Mouse (Mus musculus) stomach, embryonic 16.5 days (tissue): ENCODE results near the gene Ntng2. TPM values are rescaled to one million over a fixed set of nuclear protein-coding genes. Genes with fewer than 3 reads are reported as not detected.

Experiments used
- ATAC-seq: fragments of 200-750 bp; cut with Nextera tagmentation; 2 replicates; pipeline ENCODE4 v1.8.0; 2017; ENCODE audit warnings: moderate number of reproducible peaks, moderate TSS enrichment; ENCODE audit not compliant: insufficient read depth, low FRiP score
- H3K27ac ChIP-seq: fragments of 300-500 bp; sonication (generic); 2 replicates; pipeline ENCODE4 v1.5.1; 2014; ENCODE audit warnings: low read length
- H3K27me3 ChIP-seq: fragments of 300-500 bp; sonication (generic); 2 replicates; pipeline ENCODE4 v1.6.1; 2014; ENCODE audit warnings: low read length, control low read depth, mixed read lengths; ENCODE audit not compliant: control insufficient read depth, insufficient read depth
- H3K36me3 ChIP-seq: fragments of 300-500 bp; sonication (generic); 2 replicates; pipeline ENCODE4 v1.6.1; 2014; ENCODE audit warnings: low read length; ENCODE audit not compliant: control insufficient read depth, insufficient read depth
- H3K4me1 ChIP-seq: fragments of 300-500 bp; sonication (generic); 2 replicates; pipeline ENCODE4 v1.6.1; 2014; ENCODE audit warnings: low read length, control low read depth, mixed read lengths; ENCODE audit not compliant: control insufficient read depth, insufficient read depth
- H3K4me2 ChIP-seq: fragments of 300-500 bp; sonication (generic); 2 replicates; pipeline ENCODE4 v1.6.1; 2014; ENCODE audit warnings: low read depth, low read length, mixed read lengths
- H3K4me3 ChIP-seq: fragments of 300-500 bp; sonication (generic); replicated peaks from 2 replicates; pipeline ENCODE4 v1.5.1; 2014; ENCODE audit warnings: mild to moderate bottlenecking, low read length
- H3K9ac ChIP-seq: fragments of 300-500 bp; sonication (generic); 2 replicates; pipeline ENCODE4 v1.6.1; 2014; ENCODE audit warnings: low read length
- H3K9me3 ChIP-seq: fragments of 300-500 bp; sonication (generic); replicated peaks from 2 replicates; pipeline ENCODE4 v1.6.1; 2016; ENCODE audit warnings: low read length, control low read depth; ENCODE audit not compliant: control insufficient read depth
- WGBS: fragments of 180-500 bp; shearing (Covaris S2); extraction: QIAGEN DNeasy Blood & Tissue Kit; methylation state at CpG from one replicate; pipeline ENCODE4 v1.1.7; 2014; 5-methylcytosine and 5-hydroxymethylcytosine counted together
- polyA plus RNA-seq: library from polyadenylated mRNA; unstranded; fragments of >200 nt; fragmentation: Nextera tagmentation; extraction: Ambion mirVana; gene quantifications from 2 replicates; pipeline ENCODE4 v1.2.1, GENCODE M21; 2015

Gene Ntng2
- polyA plus RNA-seq, 1 experiment from 2014 or later, result 0.40 TPM

DNA sequence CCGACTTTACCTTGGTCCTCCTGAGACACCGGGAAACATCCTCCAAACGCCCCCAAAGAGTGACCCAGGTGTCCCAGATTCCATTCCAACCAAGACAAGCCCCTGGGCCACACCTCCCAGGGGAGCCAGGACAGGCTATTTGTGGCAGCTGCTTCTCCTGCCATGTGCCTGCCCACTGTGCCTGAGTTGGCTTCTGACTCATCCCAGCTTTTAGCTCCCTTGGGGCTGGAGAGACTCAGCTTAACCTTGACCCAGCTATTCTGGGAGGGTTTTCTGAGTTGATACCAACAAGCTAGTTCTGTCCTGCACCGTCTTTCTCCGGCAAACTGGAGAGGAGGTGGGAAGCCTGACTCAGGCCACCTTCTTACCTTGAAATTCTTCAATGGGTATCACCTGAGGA, 54.4 kb downstream of the Ntng2 start:
- Histone ChIP-seq H3K27ac (no peak overlapping the region), H3K4me3 (no peak overlapping the region), H3K4me2 (no peak overlapping the region), H3K9ac (no peak overlapping the region), H3K27me3 (peaks cover 14% of the 10 kb centered on the region; the same call in 1 of the 2 replicates), H3K9me3 (no peaks in the 10 kb centered on the region), H3K36me3 (no peaks in the 10 kb centered on the region), H3K4me1 (peaks cover 6% of the 10 kb centered on the region; the same call in 1 of the 2 replicates)
- ATAC-seq, result no peak
- WGBS, result 65% methylated on average over 5 of the region's 5 CpGs

DNA sequence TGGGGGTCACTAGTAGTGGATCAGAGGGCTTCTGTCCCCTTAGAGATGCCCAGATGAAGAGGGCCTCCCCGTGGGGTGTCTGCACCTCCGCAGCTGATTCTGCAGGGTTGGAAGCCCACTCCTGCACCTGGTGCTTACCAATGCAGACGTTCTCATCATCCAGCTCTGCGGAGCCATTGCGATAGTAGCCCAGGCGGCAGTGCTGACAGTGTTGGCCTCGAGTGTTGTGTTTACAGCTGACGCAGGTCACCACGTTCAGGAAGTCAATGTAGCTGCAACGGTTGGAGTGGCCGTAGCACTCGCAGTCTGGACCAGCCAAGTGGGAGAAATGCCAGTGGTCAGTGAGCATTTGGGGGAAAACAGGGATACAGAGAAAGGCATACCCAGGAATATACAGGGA, 56.0 kb downstream of the Ntng2 start:
- H3K36me3 ChIP-seq, result no peaks in the 10 kb centered on the region
- H3K9ac ChIP-seq, result no peak overlapping the region
- H3K4me3 ChIP-seq, result no peak overlapping the region
- H3K4me2 ChIP-seq, result no peak overlapping the region
- H3K9me3 ChIP-seq, result no peaks in the 10 kb centered on the region
- 62% methylated on average over 12 of the region's 12 CpGs for WGBS
- no peak overlapping the region for H3K27ac ChIP-seq
- no peak for ATAC-seq
- H3K27me3 ChIP-seq, result peaks cover 14% of the 10 kb centered on the region; the same call in 1 of the 2 replicates
- peaks cover 6% of the 10 kb centered on the region; the same call in 1 of the 2 replicates for H3K4me1 ChIP-seq

DNA sequence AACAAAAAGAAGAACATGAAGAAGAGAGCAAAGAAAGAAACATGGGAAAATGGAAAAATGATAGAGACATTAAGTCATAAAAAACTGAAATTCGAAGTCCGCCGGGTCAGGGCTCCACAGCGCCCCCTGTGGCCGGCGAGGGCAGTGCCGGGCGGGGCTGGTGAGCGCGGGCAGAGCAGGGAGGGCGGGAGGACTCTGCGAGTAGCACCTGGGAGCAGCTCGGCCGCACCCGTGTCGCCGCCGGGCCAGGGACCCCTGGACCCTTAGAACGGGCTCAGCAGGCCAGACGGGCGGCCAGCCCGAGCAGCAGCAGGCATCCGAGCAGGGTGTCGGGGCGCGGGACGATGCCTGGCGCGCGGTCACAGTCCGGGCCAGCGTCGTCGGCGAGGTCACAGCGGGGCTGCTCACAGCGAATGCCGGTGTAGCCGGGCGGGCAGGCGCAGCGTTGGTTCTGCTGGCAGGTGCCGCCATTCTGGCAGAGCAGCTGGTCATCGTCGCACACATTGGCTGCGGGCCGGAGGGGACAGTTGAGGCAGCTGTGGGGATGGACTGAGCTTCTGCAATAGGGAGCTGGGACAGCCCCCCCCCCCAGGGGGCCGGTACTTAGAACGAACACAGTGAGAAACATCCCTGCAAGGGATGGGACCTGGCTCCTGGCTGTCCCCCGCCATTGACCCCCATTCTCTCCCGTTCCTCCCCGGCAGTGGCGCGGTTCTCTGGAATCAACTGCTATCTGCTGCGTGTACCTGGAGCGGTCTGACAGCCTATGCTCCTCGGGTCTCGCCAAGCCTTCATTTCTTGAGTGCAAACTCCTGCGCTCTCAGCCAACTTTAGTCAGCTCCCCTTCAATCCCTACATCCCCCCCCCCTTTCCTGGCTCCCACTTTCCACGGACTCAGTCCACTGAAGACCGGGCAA, 58.0 kb downstream of the Ntng2 start:
- Histone ChIP-seq H3K4me1 (peaks cover 6% of the 10 kb centered on the region; the same call in 1 of the 2 replicates), H3K36me3 (no peaks in the 10 kb centered on the region), H3K9me3 (no peaks in the 10 kb centered on the region), H3K27ac (no peak overlapping the region), H3K4me2 (peak overlapping the region; percentile 100), H3K9ac (peak overlapping the region; percentile 73), H3K4me3 (peak overlapping the region; percentile 53), H3K27me3 (peaks cover 14% of the 10 kb centered on the region; the same call in 1 of the 2 replicates)
- peak; percentile 48; the same call in 1 of the 2 replicates for ATAC-seq
- under 1% methylated on average over 58 of the region's 61 CpGs for WGBS

DNA sequence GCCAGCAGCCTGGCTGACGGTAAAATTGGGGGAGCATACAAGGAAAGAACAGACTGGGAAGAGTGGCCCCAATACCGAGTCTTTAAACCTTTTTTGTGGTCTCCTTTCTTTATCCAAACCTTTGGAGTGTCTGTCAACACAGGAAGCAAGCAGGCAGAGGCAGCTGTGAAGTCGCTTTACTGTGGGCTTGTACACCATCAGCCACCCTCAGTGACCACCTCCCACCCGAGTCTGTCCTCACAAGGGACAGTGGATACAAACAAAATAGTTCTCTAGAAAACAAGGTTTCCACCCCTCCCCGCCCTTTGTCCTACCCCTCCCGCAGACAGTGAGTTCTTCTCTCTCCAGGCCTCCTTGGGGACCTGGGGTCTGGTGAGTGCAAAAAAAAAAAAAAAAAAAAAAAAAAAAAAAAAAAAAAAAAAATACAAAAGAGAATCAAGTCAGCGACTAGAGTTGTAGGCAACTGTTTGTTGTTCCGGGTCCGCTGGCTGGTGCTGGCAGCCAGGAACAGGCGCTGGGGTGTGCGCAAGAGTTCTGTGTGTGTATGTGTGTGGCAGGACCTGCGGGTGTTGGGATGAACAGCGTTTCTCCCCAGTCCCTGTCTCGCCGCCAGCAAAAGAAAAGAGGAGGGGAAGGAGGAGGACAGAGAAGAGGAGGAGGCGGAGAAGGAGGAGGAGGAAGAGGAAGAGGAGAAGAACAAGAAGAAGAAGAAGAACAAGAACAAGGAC, 58.8 kb downstream of the Ntng2 start:
- WGBS, result 24% methylated on average over 16 of the region's 16 CpGs
- ATAC-seq, result no peak
- peaks cover 6% of the 10 kb centered on the region; the same call in 1 of the 2 replicates for H3K4me1 ChIP-seq
- H3K4me2 ChIP-seq, result peak overlapping the region; percentile 100
- H3K9me3 ChIP-seq, result no peaks in the 10 kb centered on the region
- H3K4me3 ChIP-seq, result peak overlapping the region; percentile 53
- H3K36me3 ChIP-seq, result no peaks in the 10 kb centered on the region
- H3K27ac ChIP-seq, result no peak overlapping the region
- H3K27me3 ChIP-seq, result peaks cover 14% of the 10 kb centered on the region; the same call in 1 of the 2 replicates
- H3K9ac ChIP-seq, result no peak overlapping the region

DNA sequence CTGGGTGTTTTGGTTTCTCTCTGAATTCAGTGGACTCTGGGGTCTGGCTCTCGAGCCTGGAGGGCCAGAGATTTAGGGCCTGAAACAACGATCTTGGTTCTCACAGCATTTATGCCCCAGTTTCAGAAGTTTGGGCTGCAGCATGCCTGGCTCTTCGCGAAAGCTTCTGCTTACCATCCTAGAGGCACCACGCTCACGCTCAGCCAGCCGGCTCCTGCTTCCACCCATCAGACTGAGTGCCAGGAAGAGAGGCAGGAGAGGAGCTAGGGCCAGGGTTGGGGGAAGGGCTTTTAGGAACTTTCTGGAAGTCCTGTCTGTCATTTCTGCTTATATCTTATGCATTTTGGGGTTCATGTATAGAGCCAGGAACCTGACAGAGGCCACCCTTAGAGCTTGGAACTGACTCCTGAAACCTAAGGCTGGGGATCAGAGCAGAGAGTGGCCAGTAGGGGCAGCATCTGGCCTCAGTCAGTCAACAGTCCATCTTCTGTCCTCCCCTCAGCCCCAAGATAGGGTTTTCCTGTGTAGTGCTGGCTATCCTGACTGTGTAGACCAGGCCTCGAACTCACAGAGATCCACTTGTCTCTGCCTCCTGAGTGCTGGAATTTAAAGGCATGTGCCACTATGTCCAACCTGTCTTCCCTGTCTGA, 60.1 kb downstream of the Ntng2 start:
- H3K9me3 ChIP-seq, result no peaks in the 10 kb centered on the region
- no peaks in the 10 kb centered on the region for H3K36me3 ChIP-seq
- peaks cover 14% of the 10 kb centered on the region; the same call in 1 of the 2 replicates for H3K27me3 ChIP-seq
- peaks cover 6% of the 10 kb centered on the region; the same call in 1 of the 2 replicates for H3K4me1 ChIP-seq
- H3K4me3 ChIP-seq, result no peak overlapping the region
- H3K4me2 ChIP-seq, result no peak overlapping the region
- 87% methylated on average over 8 of the region's 8 CpGs for WGBS
- H3K9ac ChIP-seq, result no peak overlapping the region
- H3K27ac ChIP-seq, result no peak overlapping the region
- no peak for ATAC-seq

DNA sequence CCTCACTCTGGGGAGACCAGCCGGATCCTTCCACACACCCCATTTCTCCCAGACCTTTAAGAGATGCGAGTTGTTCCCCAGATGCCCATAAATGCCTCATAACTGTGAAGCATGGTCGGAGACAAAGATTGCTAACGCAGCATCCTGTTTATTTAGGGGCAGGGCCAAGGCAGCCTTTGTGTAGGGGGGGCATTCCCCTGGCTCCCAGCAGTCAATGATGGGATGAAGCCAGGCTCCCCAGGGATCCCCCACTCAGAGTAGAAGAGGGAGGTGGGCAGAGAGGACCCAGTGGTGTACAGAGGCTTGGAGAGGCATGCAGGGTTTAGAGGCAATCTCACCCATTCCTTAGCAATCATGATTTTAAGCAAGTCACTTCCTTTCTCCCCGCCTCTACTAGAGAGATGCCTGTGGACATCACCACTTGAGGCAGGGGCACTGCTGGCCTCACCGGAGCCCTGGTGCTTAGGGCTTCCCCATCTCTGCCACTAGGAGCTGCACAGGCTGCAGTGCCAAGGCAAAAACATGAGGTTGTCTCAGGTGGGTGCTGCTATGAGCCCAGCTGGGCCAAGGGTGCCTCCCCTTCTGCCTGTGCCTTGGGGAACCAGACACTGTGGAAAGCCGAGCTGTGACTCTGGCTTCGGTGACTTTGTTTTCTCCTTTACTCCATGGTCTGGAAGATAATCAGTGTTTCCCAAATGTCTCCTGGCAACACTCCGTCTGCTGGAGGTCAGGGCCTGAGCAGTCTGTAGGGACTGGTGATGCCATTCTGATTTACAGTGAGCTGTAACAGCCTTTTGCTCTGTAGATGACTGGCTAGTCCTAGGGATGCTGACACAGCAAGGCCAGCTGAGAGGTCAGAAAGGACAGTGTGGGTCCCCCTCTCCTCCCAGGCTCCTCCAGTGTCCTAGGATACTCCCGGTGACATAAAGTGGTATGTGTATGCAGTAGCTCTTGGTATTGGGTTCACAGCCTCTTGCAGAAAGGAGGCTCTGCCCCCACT, 61.3 kb downstream of the Ntng2 start:
- Histone ChIP-seq H3K9me3 (no peaks in the 10 kb centered on the region), H3K27me3 (peaks cover 4% of the 10 kb centered on the region; the same call in 1 of the 2 replicates), H3K36me3 (no peaks in the 10 kb centered on the region), H3K4me3 (no peak overlapping the region), H3K27ac (no peak overlapping the region), H3K4me2 (no peak overlapping the region), H3K9ac (no peak overlapping the region), H3K4me1 (peaks cover 6% of the 10 kb centered on the region; the same call in 1 of the 2 replicates)
- 66% methylated on average over 10 of the region's 10 CpGs for WGBS
- ATAC-seq, result no peak

DNA sequence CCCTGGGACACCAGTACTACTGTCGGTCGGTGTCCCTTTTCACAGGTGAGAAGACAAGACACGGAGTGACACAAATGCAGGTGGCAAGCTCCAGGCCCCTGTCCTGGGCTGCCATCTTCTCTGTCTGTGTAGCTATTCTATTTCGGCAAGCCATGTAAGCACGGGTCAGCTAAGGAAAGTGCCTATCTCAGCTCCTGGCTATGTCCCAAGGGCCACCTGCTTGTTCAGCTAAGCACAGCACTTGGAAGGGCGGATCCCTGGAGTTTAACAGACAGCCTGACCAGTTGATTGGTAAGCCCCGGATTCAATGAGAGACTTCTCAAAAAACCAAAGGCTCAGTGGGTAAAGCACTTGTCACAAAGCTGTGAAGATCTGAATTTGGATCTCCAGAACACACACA, 62.4 kb downstream of the Ntng2 start:
- Histone ChIP-seq H3K9ac (no peak overlapping the region), H3K9me3 (no peaks in the 10 kb centered on the region), H3K27ac (no peak overlapping the region), H3K4me2 (no peak overlapping the region), H3K36me3 (no peaks in the 10 kb centered on the region), H3K4me3 (no peak overlapping the region), H3K4me1 (peaks cover 5% of the 10 kb centered on the region; the same call in 1 of the 2 replicates), H3K27me3 (peaks cover under 1% of the 10 kb centered on the region; the same call in 1 of the 2 replicates)
- no peak for ATAC-seq
- 84% methylated on average over 7 of the region's 7 CpGs for WGBS

DNA sequence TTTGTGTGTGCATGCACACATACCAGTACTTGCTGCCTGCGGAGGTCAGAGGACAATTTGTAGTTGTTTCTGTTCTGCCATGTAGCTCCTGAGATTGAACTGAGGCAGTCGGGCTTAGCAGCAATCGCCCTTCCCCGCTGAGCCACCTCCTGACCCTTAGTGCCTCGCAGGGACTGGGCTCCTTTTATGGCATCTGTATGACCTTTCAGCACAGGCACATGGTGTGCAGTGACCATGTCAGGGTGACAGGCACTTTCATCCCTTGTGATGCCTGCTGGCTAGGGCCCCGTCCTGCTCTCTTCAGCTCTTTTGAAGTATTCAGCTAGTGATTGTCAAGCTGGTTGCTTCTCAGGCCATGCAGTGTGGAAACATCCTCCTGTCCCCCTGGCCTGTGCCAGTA, 66.6 kb downstream of the Ntng2 start:
- 62% methylated on average over 6 of the region's 6 CpGs for WGBS
- no peaks in the 10 kb centered on the region for H3K9me3 ChIP-seq
- H3K27me3 ChIP-seq, result no peaks in the 10 kb centered on the region
- no peak overlapping the region for H3K27ac ChIP-seq
- no peak overlapping the region for H3K9ac ChIP-seq
- no peaks in the 10 kb centered on the region for H3K4me1 ChIP-seq
- ATAC-seq, result no peak
- H3K4me3 ChIP-seq, result no peak overlapping the region
- no peak overlapping the region for H3K4me2 ChIP-seq
- no peaks in the 10 kb centered on the region for H3K36me3 ChIP-seq
